Mouse (Mus musculus) thymus, postnatal 36 days (tissue): ENCODE data around the gene Gm14459.
"Not testable (repeated sequence)": the region's sequence is repeated elsewhere in the genome, so short reads cannot be mapped to it uniquely, and the experiment has no call there.

Experiments
- DNase-seq, 2 experiments: peaks; one replicate each; pipeline ENCODE4 v3.0.0; 2022; ENCODE audit warnings: mixed read lengths in 2 of 2

Gene Gm14459

GRCm38 (mm10) chrX:8524854-8525253 is at the start of gene Gm14459:
Gene Gm14459 (minus strand): TSS chrX:8524954.
- no peak for DNase-seq

GRCm38 (mm10) chrX:8548155-8548554 is 23.4 kb upstream of the Gm14459 start, which contains the start of gene Ssxb6:
Gene Ssxb6 (minus strand): TSS chrX:8548255.
- DNase-seq = not testable (repeated sequence)
